Mouse (Mus musculus) midbrain, embryonic 16.5 days (tissue): Measurements from ENCODE around the gene Clmn. TPM values are rescaled to one million over a fixed set of nuclear protein-coding genes. Genes with fewer than 3 reads are reported as not detected.
"Not testable (repeated sequence)": the region's sequence is repeated elsewhere in the genome, so short reads cannot be mapped to it uniquely, and the experiment has no call there.

Experiments used
- ATAC-seq: fragments of 200-750 bp; cut with Nextera tagmentation; 2 replicates; pipeline ENCODE4 v1.8.0; 2017; ENCODE audit warnings: moderate TSS enrichment
- H3K27ac ChIP-seq: fragments of 300-500 bp; sonication (generic); 2 replicates; pipeline ENCODE4 v1.5.1; 2014; ENCODE audit warnings: mild to moderate bottlenecking, low read length, mixed read lengths
- H3K27me3 ChIP-seq: fragments of 300-500 bp; sonication (generic); 2 replicates; pipeline ENCODE4 v1.6.1; 2014; ENCODE audit warnings: low read depth, low read length, mixed read lengths; ENCODE audit not compliant: control insufficient read depth, insufficient read depth
- H3K36me3 ChIP-seq: fragments of 300-500 bp; sonication (generic); 2 replicates; pipeline ENCODE4 v1.6.1; 2014; ENCODE audit warnings: mild to moderate bottlenecking, low read length, moderate library complexity, mixed read lengths; ENCODE audit not compliant: control insufficient read depth, insufficient read depth
- H3K4me1 ChIP-seq: fragments of 300-500 bp; sonication (generic); 2 replicates; pipeline ENCODE4 v1.6.1; 2014; ENCODE audit warnings: mild to moderate bottlenecking, low read length, mixed read lengths; ENCODE audit not compliant: control insufficient read depth, insufficient read depth
- H3K4me2 ChIP-seq: fragments of 300-500 bp; sonication (generic); 2 replicates; pipeline ENCODE4 v1.6.1; 2014; ENCODE audit warnings: mild to moderate bottlenecking, low read length, mixed read lengths
- H3K4me3 ChIP-seq: fragments of 300-500 bp; sonication (generic); 2 replicates; pipeline ENCODE4 v1.5.1; 2014; ENCODE audit warnings: low read depth, mild to moderate bottlenecking, low read length, moderate library complexity, mixed read lengths
- H3K9ac ChIP-seq: fragments of 300-500 bp; sonication (generic); 2 replicates; pipeline ENCODE4 v1.6.1; 2014; ENCODE audit warnings: low read depth, low read length, mixed read lengths
- H3K9me3 ChIP-seq: fragments of 300-500 bp; sonication (generic); replicated peaks from 2 replicates; pipeline ENCODE4 v1.6.1; 2014; ENCODE audit warnings: mild to moderate bottlenecking, low read length, mixed read lengths; ENCODE audit not compliant: control insufficient read depth, poor library complexity, severe bottlenecking
- WGBS: fragments of 180-500 bp; shearing (Covaris S2); extraction: QIAGEN DNeasy Blood & Tissue Kit; methylation state at CpG from one replicate; pipeline ENCODE4 v1.1.7; 2014; 5-methylcytosine and 5-hydroxymethylcytosine counted together
- polyA plus RNA-seq: library from polyadenylated mRNA; unstranded; fragments of >200 nt; fragmentation: Nextera tagmentation; extraction: Ambion mirVana; gene quantifications from 2 replicates; pipeline ENCODE4 v1.2.1, GENCODE M21; 2015

The Clmn gene
- polyA plus RNA-seq, 1 experiment from 2014 or later = 0.97 TPM

GRCm38 (mm10) chr12:104740841-104741787 lies 123.8 kb downstream of the Clmn start:
- H3K36me3 ChIP-seq = no peaks in the 10 kb centered on the region

GRCm38 (mm10) chr12:104738931-104739330 lies 125.9 kb downstream of the Clmn start:
- Histone ChIP-seq H3K9ac (no peak overlapping the region), H3K9me3 (no peaks in the 10 kb centered on the region), H3K4me1 (peaks cover 36% of the 10 kb centered on the region), H3K36me3 (no peaks in the 10 kb centered on the region), H3K4me3 (no peak overlapping the region), H3K27ac (no peak overlapping the region), H3K27me3 (no peaks in the 10 kb centered on the region), H3K4me2 (no peak overlapping the region)
- WGBS = 44% methylated on average over 3 of the region's 3 CpGs
- ATAC-seq = no peak

More at GRCm38 (mm10) chr12:104740841-104741787, 123.8 kb downstream of the Clmn start:
- Histone ChIP-seq H3K9me3 (no peaks in the 10 kb centered on the region), H3K4me1 (peaks cover 33% of the 10 kb centered on the region), H3K4me2 (no peak overlapping the region), H3K27ac (no peak overlapping the region), H3K9ac (no peak overlapping the region), H3K4me3 (no peak overlapping the region), H3K27me3 (no peaks in the 10 kb centered on the region)
- no peak for ATAC-seq
- WGBS = 73% methylated on average over 12 of the region's 12 CpGs

- Histone ChIP-seq H3K27ac (no peak overlapping the region), H3K36me3 (no peaks in the 10 kb centered on the region), H3K9me3 (no peaks in the 10 kb centered on the region), H3K27me3 (no peaks in the 10 kb centered on the region), H3K4me3 (no peak overlapping the region), H3K4me2 (no peak overlapping the region), H3K4me1 (peaks cover 31% of the 10 kb centered on the region), H3K9ac (no peak overlapping the region)
- WGBS = 48% methylated on average over 9 of the region's 9 CpGs
- no peak for ATAC-seq
Observed at GRCm38 (mm10) chr12:104738446-104738845, 126.4 kb downstream of the Clmn start.

GRCm38 (mm10) chr12:104737666-104738065 lies 127.2 kb downstream of the Clmn start:
- Histone ChIP-seq H3K9ac (no peak overlapping the region), H3K4me2 (no peak overlapping the region), H3K27ac (no peak overlapping the region), H3K4me1 (peaks cover 26% of the 10 kb centered on the region), H3K36me3 (no peaks in the 10 kb centered on the region), H3K27me3 (no peaks in the 10 kb centered on the region), H3K9me3 (no peaks in the 10 kb centered on the region), H3K4me3 (no peak overlapping the region)
- no peak for ATAC-seq
- WGBS = 50% methylated on average over 10 of the region's 10 CpGs

DNA sequence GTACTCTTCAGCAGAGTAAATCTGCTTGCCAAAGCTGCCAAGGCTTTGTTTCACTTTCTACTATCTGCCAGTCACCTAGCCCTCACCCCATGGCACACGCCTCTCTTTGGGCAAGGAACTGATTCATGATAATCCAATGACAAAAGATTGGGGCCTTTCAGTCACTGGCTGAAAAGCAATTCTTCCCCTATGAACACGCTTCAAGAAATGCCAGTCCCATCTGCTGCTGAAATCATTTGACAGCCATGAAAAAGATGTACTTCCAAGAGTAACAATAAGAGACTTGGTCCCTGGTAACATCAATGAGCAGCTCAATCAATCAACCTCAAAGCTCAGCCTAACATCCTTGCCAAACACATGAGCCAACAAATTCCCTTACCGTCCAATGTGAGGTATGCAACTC lies 128.9 kb downstream of the Clmn start:
- Histone ChIP-seq H3K27me3 (no peaks in the 10 kb centered on the region), H3K4me1 (peaks cover 31% of the 10 kb centered on the region), H3K4me3 (no peak overlapping the region), H3K4me2 (no peak overlapping the region), H3K27ac (no peak overlapping the region), H3K9me3 (no peaks in the 10 kb centered on the region), H3K36me3 (no peaks in the 10 kb centered on the region), H3K9ac (no peak overlapping the region)
- WGBS = 12% methylated on average over 3 of the region's 3 CpGs
- no peak for ATAC-seq

GRCm38 (mm10) chr12:104733165-104733564 lies 131.7 kb downstream of the Clmn start:
- H3K4me3 ChIP-seq = no peak overlapping the region
- no peaks in the 10 kb centered on the region for H3K27me3 ChIP-seq
- peaks cover 11% of the 10 kb centered on the region for H3K36me3 ChIP-seq
- no peak overlapping the region for H3K9ac ChIP-seq
- no peaks in the 10 kb centered on the region for H3K9me3 ChIP-seq
- peaks cover 15% of the 10 kb centered on the region for H3K4me1 ChIP-seq
- H3K27ac ChIP-seq = no peak overlapping the region
- no peak overlapping the region for H3K4me2 ChIP-seq
- ATAC-seq = no peak

DNA sequence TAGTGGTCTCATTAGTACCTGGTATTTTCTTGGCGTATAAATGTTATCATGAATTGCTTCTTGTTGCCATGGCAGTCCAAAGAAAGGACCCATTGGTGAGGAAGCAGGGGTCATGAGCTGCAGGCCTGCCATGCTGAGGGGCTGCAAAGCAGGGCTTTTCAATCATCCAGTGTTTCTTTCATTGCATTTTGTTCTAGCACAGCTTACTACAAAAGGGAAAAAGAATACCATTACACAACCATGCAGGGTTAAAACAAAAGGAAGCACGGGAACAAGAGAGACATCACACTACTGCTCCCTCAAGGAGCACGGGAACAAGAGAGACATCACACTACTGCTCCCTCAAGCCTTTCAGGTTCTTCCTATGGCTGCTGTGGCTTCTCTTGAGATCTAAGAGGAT lies 133.1 kb downstream of the Clmn start:
- H3K4me1 ChIP-seq = peaks cover 12% of the 10 kb centered on the region
- H3K27me3 ChIP-seq = no peaks in the 10 kb centered on the region
- no peak overlapping the region for H3K4me3 ChIP-seq
- WGBS = 12% methylated on average over 3 of the region's 3 CpGs
- H3K27ac ChIP-seq = no peak overlapping the region
- ATAC-seq = no peak
- no peak overlapping the region for H3K4me2 ChIP-seq
- H3K9ac ChIP-seq = no peak overlapping the region
- H3K9me3 ChIP-seq = no peaks in the 10 kb centered on the region
- peaks cover 24% of the 10 kb centered on the region for H3K36me3 ChIP-seq

DNA sequence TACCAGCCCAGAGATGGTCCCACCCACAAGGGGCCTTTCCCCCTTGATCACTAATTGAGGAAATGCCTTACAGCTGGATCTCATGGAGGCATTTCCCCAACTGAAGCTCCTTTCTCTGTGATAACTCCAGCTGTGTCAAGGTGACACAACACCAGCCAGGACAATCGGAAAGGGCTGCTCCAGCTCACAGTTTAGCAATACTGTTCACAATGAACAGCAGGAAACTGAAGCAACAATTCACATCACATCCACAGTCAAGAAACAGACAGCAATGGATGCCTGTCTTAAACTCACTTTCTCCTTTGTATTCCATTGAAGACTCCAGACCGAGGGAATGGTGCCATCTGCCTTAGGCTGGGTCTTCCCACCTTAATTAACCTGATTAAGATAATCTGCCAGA lies 138.4 kb downstream of the Clmn start:
- not testable (repeated sequence) for H3K27me3 ChIP-seq, H3K4me2 ChIP-seq, ATAC-seq, H3K9me3 ChIP-seq, H3K9ac ChIP-seq, H3K4me3 ChIP-seq, H3K27ac ChIP-seq, H3K4me1 ChIP-seq
- WGBS = 83% methylated on average over 2 of the region's 2 CpGs
- H3K36me3 ChIP-seq = peaks cover 32% of the 10 kb centered on the region

- Histone ChIP-seq H3K4me1 (no peaks in the 10 kb centered on the region), H3K9ac (no peak overlapping the region), H3K36me3 (peaks cover 17% of the 10 kb centered on the region), H3K4me2 (no peak overlapping the region), H3K27ac (no peak overlapping the region), H3K27me3 (no peaks in the 10 kb centered on the region), H3K4me3 (no peak overlapping the region), H3K9me3 (no peaks in the 10 kb centered on the region)
- no peak for ATAC-seq
- WGBS = 96% methylated on average over 10 of the region's 10 CpGs
Observed at GRCm38 (mm10) chr12:104722056-104722455, 142.8 kb downstream of the Clmn start.
